Mouse (Mus musculus): ENCODE measurements at regions not wholly inside any gene's neighbourhood (a gene's known extent, or its start where the extent isn't known, plus 50 kb on each side); places are given as distances from the start of the nearest gene placed in this dataset.

DNA sequence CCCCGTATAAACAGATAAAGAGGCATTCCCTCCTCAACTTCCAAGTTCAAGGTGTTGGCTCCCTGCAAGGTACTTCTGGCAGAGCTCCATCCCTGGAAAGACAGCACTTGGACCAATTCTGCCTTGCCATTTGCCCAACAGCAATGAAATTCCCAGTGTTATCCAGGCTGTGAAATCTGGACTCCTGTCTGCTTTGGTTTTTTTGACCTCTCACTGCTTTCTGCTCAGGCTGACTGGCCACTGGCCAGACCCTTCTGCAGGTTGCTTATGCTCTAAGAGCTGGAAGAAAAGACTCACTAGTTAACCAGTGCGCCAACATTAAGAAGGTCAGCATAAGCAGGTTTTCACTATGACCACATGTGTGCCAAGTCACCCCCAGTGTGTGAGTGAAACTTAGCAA lies 448.4 kb downstream of the Sorl1 start:
- no peak for DNase-seq (ENCODE audit: low spot score)

- no peak for DNase-seq (ENCODE audit: low spot score)
Observed at GRCm38 (mm10) chr9:41672958-41673357, 451.1 kb downstream of the Sorl1 start.

DNA sequence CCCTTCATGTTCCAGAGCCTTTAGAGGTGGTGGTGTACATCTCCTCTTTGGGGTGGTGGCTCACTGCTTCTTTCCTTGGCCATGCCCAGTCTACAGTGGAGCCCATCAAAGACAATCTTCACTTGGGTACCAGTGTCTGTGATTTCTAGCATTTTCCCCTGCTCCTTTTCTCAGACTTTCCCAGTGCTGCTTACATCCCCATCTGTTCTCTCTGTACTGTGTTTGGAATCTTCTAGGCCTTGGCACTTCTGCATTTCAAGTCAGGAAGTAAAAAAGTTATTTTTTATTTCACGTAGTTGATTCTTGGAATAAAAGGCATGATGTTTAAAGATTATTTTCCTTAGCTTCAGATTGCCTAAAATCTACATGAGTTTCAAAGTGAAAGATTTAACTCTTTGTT lies 455.4 kb downstream of the Sorl1 start:
- no peak for DNase-seq (ENCODE audit: low spot score)

GRCm38 (mm10) chr9:41665000-41665685 lies 459.0 kb downstream of the Sorl1 start:
- no peak for DNase-seq (ENCODE audit: low spot score)

GRCm38 (mm10) chr9:41660576-41660975 lies 463.5 kb downstream of the Sorl1 start:
- DNase-seq (ENCODE audit: low spot score) = no peak

DNA sequence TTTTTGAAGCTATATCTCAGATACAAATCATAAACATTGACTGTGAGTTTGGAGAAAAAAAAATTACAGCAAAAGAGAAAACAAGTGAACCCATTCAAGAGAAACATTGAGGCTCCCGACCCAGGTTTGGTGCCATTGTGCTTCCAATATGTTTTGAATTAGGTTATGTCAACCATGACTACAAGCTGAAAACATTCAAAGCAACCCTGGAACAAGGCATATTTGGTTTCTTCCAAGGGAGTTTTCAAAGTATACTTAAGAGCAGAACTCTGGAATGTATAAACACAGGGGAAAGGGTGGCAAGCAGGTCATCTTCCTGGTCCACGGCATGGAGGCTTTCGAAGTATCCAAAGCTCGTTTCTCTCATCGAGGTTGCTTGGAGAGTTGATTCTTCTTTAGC lies 464.1 kb downstream of the Sorl1 start:
- no peak for DNase-seq (ENCODE audit: low spot score)

DNA sequence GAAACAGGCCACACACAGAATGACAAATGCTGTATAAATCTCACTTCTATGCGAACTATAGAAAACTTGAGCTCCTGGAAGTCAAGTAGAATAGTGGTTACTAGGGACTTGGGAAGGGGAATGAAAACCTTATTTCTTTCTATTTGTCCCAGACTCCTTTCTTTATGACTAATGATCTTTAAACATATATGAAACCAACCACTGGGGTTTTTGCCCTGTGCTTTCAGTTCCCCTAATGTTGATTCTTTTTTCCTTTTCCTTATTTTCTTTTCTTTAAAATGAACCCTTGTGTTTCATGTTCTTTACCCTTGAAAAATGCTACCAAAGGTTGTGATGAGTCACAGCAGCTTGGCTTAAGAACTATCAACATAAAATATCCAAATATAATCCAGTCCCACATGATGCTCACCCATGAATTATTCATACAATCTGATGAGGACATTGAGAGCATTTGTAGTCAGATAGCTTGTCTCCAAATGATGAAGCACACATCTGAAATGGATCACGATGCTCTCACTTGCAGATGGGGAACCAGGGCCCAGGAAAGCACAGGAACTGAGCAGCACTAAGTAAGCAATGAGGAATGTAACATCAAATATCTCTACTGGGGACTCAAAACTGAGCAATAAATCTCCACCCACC lies 470.2 kb upstream of the Ubash3b start:
- DNase-seq (ENCODE audit: low spot score) = no peak

DNA sequence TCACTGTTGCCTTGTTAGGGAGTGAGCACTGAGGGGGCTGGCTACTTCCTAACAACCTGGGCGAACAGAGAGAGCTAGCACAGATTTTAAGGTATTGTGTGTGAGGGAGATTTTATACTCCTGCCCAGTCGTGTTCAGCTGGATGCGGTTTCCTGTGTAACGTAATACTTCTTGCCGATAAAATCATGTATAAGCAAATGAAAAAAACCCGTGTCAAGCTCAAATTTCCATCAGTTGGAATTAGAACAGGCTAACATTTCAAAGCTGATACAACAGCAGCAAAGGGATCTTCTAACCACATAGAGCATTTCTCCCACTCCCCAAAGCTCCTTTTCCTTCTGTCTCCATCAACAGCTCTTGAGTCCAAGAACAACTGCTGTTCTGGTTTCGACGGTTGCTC lies 459.8 kb upstream of the Ubash3b start:
- no peak for DNase-seq (ENCODE audit: low spot score)

DNA sequence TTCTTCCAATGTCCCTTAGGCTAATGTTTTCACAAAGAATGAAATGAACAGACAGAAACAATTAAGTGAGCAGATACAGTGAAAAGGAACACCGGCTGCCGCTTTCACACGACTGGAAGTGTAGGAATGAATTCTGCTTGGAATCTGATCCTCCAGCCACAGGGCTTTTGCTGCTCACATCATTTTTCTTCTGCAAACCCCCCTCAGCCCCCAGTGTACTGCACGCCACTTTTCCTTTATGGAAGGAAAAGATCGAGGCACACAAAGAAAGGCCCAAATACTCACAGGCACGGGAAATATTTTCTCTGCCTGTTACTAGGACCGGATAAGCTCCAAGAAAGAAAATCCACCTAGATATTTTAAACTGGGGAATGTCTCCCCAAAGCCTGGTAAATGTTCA lies 452.5 kb upstream of the Ubash3b start:
- no peak for DNase-seq (ENCODE audit: low spot score)

- DNase-seq (ENCODE audit: low spot score) = no peak
Observed at GRCm38 (mm10) chr9:41612802-41613550, 451.5 kb upstream of the Ubash3b start.

DNA sequence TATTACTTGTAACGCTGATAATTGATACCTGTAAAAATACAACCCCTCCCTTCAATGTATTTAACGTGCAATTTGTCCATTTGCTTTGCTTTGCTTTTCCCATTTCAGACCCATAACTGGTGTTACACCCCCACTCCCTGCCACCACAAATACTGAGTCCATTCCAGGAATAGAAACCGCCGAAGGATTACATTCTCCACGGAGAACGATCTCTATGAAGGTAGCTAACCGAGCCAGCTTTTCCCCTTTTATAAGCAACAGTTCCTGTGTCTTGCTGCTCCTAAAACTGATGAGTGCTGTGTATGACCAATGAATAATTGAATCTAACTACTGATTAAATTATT lies 450.9 kb upstream of the Ubash3b start:
- DNase-seq (ENCODE audit: low spot score) = no peak

DNA sequence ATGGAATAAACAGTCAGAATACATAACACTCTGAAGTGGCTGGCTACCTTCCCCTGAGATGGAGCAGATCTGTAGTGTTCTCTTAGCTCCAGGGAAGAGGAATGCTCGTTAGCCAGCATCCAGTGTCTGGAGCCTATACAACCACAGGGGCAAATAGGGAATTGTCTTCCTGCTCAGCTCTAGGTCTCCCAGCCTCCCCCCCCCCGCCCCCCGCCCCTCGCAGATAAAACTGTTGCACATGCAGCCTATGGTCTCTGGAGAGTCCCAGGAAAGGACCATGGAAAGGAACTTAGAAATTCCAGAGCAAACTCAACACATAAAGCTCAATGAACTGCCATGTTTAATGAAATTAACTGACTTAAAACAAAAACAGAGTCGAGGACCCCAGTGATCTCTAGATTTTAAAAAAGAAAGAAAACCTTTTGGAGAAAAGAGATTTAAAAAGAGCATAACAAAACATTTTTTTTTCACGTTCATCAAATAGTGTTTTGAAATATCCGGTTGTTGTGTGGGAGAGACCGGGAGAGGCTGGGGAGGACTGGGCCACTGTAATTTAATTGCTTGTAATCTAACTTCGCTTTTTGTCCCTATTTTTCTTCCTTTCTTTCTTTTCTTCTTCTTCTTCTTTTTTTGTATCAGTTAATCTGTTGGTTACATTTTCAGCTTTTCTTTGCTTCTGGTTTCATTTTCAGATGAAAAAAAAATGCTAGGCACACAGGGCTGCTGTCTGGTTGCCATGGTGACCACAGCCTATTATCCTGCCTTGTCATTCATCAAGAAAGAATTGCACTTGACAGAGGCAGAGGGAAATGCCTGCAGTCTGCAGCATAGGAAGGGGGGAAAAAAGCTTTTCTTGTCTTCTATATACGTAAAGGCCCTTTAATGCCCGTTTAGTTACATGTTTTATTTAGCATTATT lies 450.3 kb upstream of the Ubash3b start:
- no peak for DNase-seq (ENCODE audit: low spot score)

DNA sequence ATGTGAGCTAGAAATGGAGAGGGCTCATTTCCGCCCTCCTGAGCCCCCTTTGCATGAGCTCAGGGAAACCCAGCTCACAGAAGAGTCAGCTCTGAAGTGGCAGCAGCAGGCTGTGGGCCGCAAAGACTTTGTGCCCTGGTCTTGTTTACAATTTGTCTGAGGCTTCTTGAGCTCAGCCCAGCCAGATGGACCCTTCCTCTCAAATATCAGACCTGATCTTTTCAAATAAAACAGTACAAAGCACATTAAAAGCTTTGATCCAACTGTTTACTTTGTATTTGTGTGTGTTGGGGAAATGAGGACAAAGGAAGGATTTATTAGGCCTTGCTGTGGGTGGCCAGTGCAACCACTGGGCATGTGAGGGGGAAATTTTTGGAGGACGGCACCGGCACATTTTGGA lies 448.9 kb upstream of the Ubash3b start:
- DNase-seq (ENCODE audit: low spot score) = no peak

GRCm38 (mm10) chr9:41606136-41606535 lies 444.6 kb upstream of the Ubash3b start:
- no peak for DNase-seq (ENCODE audit: low spot score)

DNA sequence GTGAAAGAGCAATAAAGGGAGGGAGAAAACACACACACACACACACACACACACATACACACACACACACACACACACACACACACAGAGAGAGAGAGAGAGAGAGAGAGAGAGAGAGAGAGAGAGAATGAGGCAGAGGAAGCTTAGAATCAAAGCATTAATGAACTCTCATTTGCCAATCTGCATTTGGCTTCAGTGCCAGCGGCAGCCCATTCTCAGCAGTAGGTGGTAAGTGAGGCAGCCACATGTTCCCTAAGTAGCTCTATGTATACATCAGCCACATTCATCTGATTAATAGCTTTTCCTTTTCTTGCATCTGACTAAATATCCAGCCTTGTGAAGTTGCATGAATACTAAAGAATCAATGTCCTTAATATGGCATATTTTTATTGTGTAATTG lies 443.4 kb upstream of the Ubash3b start:
- DNase-seq (ENCODE audit: low spot score) = no peak

DNA sequence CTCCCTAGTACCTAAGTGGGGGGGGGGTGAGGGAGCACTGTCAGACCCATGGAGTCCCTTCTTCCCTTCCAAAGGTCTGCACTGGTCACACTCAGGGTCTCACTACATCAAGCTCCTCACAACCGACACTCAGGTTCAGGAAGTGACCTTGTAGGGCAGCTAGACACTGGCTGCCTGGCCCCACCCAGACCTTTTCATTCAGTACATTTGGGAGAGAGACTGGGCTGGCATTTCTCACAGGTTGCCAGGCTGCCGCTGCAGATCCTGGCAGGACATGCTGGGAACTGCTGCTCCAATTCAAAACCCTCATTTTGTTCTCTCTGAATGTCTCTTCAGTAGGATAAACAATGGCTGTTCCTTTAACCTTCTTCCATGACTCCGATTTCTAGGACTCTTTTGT lies 439.3 kb upstream of the Ubash3b start:
- no peak for DNase-seq (ENCODE audit: low spot score)

DNA sequence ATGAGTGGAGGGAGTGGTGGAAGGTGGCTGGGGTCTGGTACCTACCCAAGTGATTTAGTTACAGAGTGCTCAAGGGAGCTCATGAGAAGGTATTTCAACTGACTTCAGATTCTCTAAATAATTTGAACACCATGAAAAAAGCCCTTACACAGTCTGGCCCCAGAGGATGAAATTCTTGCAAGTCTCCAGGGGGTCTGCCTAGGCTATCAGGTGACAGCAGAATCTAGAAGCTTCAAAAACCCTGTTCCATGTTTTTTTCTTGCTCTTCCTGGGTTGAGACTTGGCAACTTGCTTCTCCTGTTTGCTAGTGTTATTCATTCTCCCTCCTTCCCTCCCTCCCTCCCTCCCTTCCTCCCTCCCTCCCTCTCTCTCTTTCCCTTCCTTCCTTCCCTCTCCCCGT lies 438.4 kb upstream of the Ubash3b start:
- no peak for DNase-seq (ENCODE audit: low spot score)

- DNase-seq (ENCODE audit: low spot score) = no peak
Observed at GRCm38 (mm10) chr9:41595749-41596148, 434.3 kb upstream of the Ubash3b start.

DNA sequence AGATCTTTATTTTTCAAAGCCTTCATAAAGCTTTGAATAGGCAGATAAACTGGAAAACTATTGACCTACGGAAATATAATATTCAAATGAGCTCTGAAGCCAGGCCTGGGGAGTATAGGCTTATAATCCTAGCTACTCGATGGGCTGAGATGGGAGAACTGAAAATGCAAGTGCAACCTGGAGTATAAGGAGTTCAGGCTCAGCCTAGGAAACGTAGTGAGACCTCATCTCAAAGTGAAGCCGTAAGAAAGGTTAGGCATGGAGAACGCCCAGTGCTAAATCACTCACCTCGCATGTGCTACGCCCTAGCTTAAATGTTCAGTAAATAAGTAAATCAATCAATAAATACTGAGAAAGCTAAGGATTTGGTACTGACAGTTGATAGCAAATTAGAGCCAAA lies 432.5 kb upstream of the Ubash3b start:
- DNase-seq (ENCODE audit: low spot score) = no peak

DNA sequence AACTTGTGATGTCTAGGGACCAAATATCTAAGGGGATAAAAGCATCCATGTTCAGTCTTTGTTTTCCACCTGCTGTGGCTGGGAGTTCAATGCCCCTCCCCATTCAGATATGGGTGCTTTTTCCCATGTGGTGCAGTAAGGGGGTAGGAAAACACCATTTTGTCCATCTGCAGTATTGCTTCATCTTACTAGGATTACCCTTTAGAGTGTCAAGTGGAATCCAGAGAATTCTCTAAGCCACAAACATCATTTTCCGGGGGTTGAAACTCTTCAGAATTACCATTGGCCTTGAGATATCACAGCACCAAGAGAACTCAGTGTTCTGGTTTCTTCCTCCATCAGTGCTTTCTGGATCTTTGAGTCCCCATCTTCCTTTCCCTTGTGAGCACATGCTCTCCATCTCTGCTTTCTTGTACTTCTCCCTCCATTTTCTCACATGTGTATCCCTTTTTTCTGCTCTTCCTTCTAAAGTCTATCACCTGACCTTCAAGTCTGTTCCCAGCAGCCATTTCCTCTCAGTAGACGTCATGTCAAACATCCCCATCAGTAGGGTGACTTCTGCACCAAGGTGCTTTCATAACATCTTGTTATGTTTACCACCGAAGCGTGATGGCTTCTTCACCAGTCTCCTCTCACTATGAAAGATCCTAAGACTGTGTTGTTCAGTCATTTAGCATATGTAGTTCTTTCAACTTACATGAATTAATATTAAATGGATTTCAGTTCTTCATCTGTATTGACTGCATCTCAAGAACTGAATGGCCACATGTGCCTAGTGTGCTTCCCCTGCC lies 431.6 kb upstream of the Ubash3b start:
- DNase-seq (ENCODE audit: low spot score) = no peak

- no peak for DNase-seq (ENCODE audit: low spot score)
Observed at GRCm38 (mm10) chr9:41592101-41592500, 430.6 kb upstream of the Ubash3b start.

GRCm38 (mm10) chr9:41590164-41590563 lies 428.7 kb upstream of the Ubash3b start:
- no peak for DNase-seq (ENCODE audit: low spot score)

Measured in c-Kit-positive CD71-positive TER-119-positive erythroid progenitor cells, embryonic 14.5 days (primary cell).